Mouse (Mus musculus) cortical plate, adult 2 months (tissue): ENCODE data around the gene Wdr25.

Experiments used
- CTCF ChIP-seq: fragments of 200-500 bp; IDR thresholded peaks from 2 replicates; pipeline ENCODE4 v1.5.1; 2011; ENCODE audit warnings: mild to moderate bottlenecking, control low read depth, low read length; ENCODE audit not compliant: insufficient read depth; ENCODE audit errors: extremely low read depth
- POLR2A ChIP-seq: fragments of 200-500 bp; IDR thresholded peaks from 2 replicates; pipeline ENCODE4 v1.6.1; 2011; ENCODE audit warnings: mild to moderate bottlenecking, low read length, control low read depth; ENCODE audit not compliant: insufficient read depth; ENCODE audit errors: extremely low read depth

DNA sequence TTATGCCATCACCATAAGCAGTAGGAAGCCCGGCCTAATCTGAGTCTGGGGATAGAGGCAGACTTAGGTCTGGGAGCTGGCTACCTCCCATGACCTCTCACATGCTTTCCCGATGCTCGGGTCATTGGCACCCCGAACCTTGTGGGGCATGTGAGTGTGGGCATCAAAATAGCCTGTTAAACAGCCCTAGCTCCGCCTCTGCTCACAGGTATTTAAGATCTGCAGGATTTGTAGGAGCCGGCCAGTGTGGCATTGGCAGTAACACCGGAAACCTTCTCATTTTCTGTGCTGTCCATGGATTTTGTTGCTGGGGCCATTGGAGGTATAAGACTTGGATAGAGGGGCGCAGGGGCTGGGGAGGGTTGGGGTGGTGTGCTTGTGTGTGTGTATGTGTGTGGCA is 42.5 kb upstream of the Wdr25 start:
- no peak for TF ChIP-seq CTCF
- no peak for TF ChIP-seq POLR2A
